Mouse (Mus musculus) ES-E14 (cell line): ENCODE measurements around the gene Zfp637. TPM values are rescaled to one million over a fixed set of nuclear protein-coding genes. Genes with fewer than 3 reads are reported as not detected.
"Not testable (repeated sequence)": the region's sequence is repeated elsewhere in the genome, so short reads cannot be mapped to it uniquely, and the experiment has no call there.

Experiments
- DNase-seq: peaks from one replicate; pipeline ENCODE4 v3.0.0-alpha.2; 2013; ENCODE audit warnings: low read depth, low spot score
- H3K27ac ChIP-seq: 2 replicates; pipeline ENCODE4 v1.5.1; 2012; ENCODE audit warnings: low read depth, mild to moderate bottlenecking, low read length, moderate library complexity, mixed read lengths; ENCODE audit not compliant: poor library complexity, insufficient read depth, severe bottlenecking
- H3K36me3 ChIP-seq: 2 replicates; pipeline ENCODE4 v1.6.1; 2012; ENCODE audit warnings: mild to moderate bottlenecking, low read length, moderate library complexity, mixed read lengths; ENCODE audit not compliant: control insufficient read depth, poor library complexity, insufficient read depth, severe bottlenecking
- H3K4me1 ChIP-seq, 2 experiments: fragments of 150-350 bp in 1 of 2; sonication (generic) in 1 of 2; 2 replicates each; pipeline ENCODE4 v1.6.1; 2012; ENCODE audit warnings: low read length in 2 of 2, mild to moderate bottlenecking in 1 of 2, mixed read lengths in 1 of 2; ENCODE audit not compliant: control insufficient read depth in 2 of 2, insufficient read depth in 2 of 2, poor library complexity in 1 of 2
- H3K4me3 ChIP-seq, 2 experiments: fragments of 150-350 bp in 1 of 2; sonication (generic) in 1 of 2; 2 replicates each; pipeline ENCODE4 v1.5.1; 2012; ENCODE audit warnings: low read length in 2 of 2, low read depth in 1 of 2, mild to moderate bottlenecking in 1 of 2, mixed read lengths in 1 of 2; ENCODE audit not compliant: insufficient read depth in 1 of 2, poor library complexity in 1 of 2, severe bottlenecking in 1 of 2
- H3K9ac ChIP-seq: 2 replicates; pipeline ENCODE4 v1.6.1; 2012; ENCODE audit warnings: low read depth, mild to moderate bottlenecking, low read length, mixed read lengths; ENCODE audit not compliant: poor library complexity, insufficient read depth, severe bottlenecking
- H3K9me3 ChIP-seq: fragments of 150-350 bp; sonication (generic); 2 replicates; pipeline ENCODE4 v1.6.1; 2012; ENCODE audit warnings: low read depth, mild to moderate bottlenecking, low read length; ENCODE audit not compliant: control insufficient read depth, insufficient read depth
- CHD2 ChIP-seq: IDR thresholded peaks from 2 replicates; pipeline ENCODE4 v1.6.1; 2014; ENCODE audit warnings: mild to moderate bottlenecking, low read depth, low read length, inconsistent platforms
- HCFC1 ChIP-seq: IDR thresholded peaks from 2 replicates; pipeline ENCODE4 v1.6.1; 2012; ENCODE audit warnings: low read length, inconsistent platforms, borderline replicate concordance; ENCODE audit not compliant: insufficient read depth
- MAFK ChIP-seq: IDR thresholded peaks from 2 replicates; pipeline ENCODE4 v1.6.1; 2014; ENCODE audit warnings: mild to moderate bottlenecking, low read depth, low read length, inconsistent platforms; ENCODE audit not compliant: insufficient read depth
- ZC3H11A ChIP-seq: IDR thresholded peaks from 2 replicates; pipeline ENCODE4 v1.6.1; 2012; ENCODE audit warnings: low read depth, mild to moderate bottlenecking, inconsistent platforms, low read length, borderline replicate concordance
- ZNF384 ChIP-seq: IDR thresholded peaks from 2 replicates; pipeline ENCODE4 v1.6.1; 2012; ENCODE audit warnings: low read depth, low read length, inconsistent platforms
- in situ Hi-C, 2 experiments: fragments of 600-800 bp; cut with MboI; formaldehyde crosslinking; loops; one replicate each; pipeline ENCODE4 v1.15.1; 2025; ENCODE audit warnings: low sequenced_read_pairs in 2 of 2, inconsistent platforms in 1 of 2; ENCODE audit not compliant: unreplicated experiment in 2 of 2
- total RNA-seq: library from RNA; depleted of rRNA; stranded (reverse); fragments of 300-350 nt; gene quantifications from 2 replicates; pipeline ENCODE4 v1.2.3, GENCODE M21; 2012

Zfp637 gene
- total RNA-seq, 1 experiment: 14.3 TPM

GRCm38 (mm10) chr6:117841511-117841955 lies 553 bp downstream of the Zfp637 start:
- Histone ChIP-seq H3K9ac (peak overlapping the region; percentile 87), H3K9me3 (no peaks in the 10 kb centered on the region), H3K4me1 (no peaks in the 10 kb centered on the region), H3K27ac (no peak overlapping the region), H3K4me3 (peak overlapping the region; percentile 82 to 88), H3K36me3 (peaks cover 7% of the 10 kb centered on the region; the same call in 1 of the 2 replicates)
- no peak for DNase-seq
- no peak for TF ChIP-seq MAFK
- TF ChIP-seq CHD2: no peak
- no peak for TF ChIP-seq ZC3H11A
- no peak for TF ChIP-seq ZNF384
- no peak for TF ChIP-seq HCFC1
- in situ Hi-C loops: loop anchor here in 1 of 2 experiments (25.0 kb wide), 1 partner anchor 179 kb away; no protein-coding TSS in a partner anchor

- no peak overlapping the region for H3K27ac ChIP-seq
- no peak for TF ChIP-seq ZC3H11A
- no peak for TF ChIP-seq MAFK
- TF ChIP-seq CHD2: no peak
- TF ChIP-seq ZNF384: no peak
- no peak for TF ChIP-seq HCFC1
- H3K36me3 ChIP-seq: peaks cover 7% of the 10 kb centered on the region; the same call in 1 of the 2 replicates
- no peaks in the 10 kb centered on the region for H3K9me3 ChIP-seq
- no peak for DNase-seq
- no peak overlapping the region for H3K4me3 ChIP-seq
- in situ Hi-C loops: loop anchor here in 1 of 2 experiments (25.0 kb wide), 1 partner anchor 182 kb away; no protein-coding TSS in a partner anchor
- H3K9ac ChIP-seq: no peak overlapping the region
- H3K4me1 ChIP-seq: no peaks in the 10 kb centered on the region
Measured at GRCm38 (mm10) chr6:117844597-117844996, 3.6 kb downstream of the Zfp637 start.

GRCm38 (mm10) chr6:117846671-117847070 lies 5.7 kb downstream of the Zfp637 start:
- H3K4me3 ChIP-seq, H3K27ac ChIP-seq, H3K9ac ChIP-seq, H3K4me1 ChIP-seq, DNase-seq, H3K36me3 ChIP-seq, H3K9me3 ChIP-seq: not testable (repeated sequence)
- in situ Hi-C loops: loop anchor here in 1 of 2 experiments (25.0 kb wide), 1 partner anchor 184 kb away; no protein-coding TSS in a partner anchor

GRCm38 (mm10) chr6:117847772-117848171 lies 6.8 kb downstream of the Zfp637 start:
- no peak for DNase-seq
- Histone ChIP-seq H3K27ac (no peak overlapping the region), H3K9me3 (no peaks in the 10 kb centered on the region), H3K4me1 (no peaks in the 10 kb centered on the region), H3K9ac (no peak overlapping the region), H3K36me3 (peaks cover 7% of the 10 kb centered on the region; the same call in 1 of the 2 replicates), H3K4me3 (no peak overlapping the region)
- no peak for TF ChIP-seq ZNF384
- TF ChIP-seq HCFC1: no peak
- no peak for TF ChIP-seq ZC3H11A
- TF ChIP-seq CHD2: no peak
- in situ Hi-C loops: loop anchor here in 1 of 2 experiments (25.0 kb wide), 1 partner anchor 185 kb away; no protein-coding TSS in a partner anchor

- no peak overlapping the region for H3K4me3 ChIP-seq
- TF ChIP-seq ZC3H11A (no peak), HCFC1 (no peak)
- H3K9me3 ChIP-seq: no peaks in the 10 kb centered on the region
- H3K9ac ChIP-seq: no peak overlapping the region
- no peak for DNase-seq
- in situ Hi-C loops: loop anchor here in 1 of 2 experiments (25.0 kb wide), 1 partner anchor 186 kb away; no protein-coding TSS in a partner anchor
- H3K36me3 ChIP-seq: peaks cover 7% of the 10 kb centered on the region; the same call in 1 of the 2 replicates
- no peaks in the 10 kb centered on the region for H3K4me1 ChIP-seq
- no peak overlapping the region for H3K27ac ChIP-seq
Measured at GRCm38 (mm10) chr6:117848577-117848976, 7.6 kb downstream of the Zfp637 start.
